Mouse (Mus musculus): ENCODE results near the gene Ly6g6d.

The Ly6g6d gene

DNA sequence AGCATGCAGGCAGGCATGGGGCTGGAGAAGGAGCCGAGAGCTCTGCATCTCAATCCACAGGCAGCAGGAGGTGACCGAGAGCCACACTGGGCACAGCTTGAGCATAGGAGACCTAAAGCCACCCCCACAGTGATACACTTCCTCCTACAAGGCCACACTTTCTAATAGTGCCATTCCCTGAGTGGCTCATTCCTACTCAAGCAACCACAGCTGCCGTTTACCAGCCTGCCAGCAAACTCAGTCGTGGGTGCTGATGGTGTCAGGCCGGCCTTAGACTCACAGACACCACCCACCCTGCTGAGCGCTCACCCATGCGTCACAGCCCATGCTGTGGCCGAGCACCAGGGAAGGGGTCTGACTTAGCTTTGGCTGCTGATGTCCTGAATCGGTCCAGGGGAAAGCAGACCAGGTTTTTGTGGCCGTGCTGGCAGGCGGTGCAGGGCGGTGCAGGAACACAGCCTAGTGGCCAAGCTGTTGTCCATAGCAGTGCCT, 19.3 kb upstream of the Ly6g6d start:
- peak; percentile 60 for DNase-seq

DNA sequence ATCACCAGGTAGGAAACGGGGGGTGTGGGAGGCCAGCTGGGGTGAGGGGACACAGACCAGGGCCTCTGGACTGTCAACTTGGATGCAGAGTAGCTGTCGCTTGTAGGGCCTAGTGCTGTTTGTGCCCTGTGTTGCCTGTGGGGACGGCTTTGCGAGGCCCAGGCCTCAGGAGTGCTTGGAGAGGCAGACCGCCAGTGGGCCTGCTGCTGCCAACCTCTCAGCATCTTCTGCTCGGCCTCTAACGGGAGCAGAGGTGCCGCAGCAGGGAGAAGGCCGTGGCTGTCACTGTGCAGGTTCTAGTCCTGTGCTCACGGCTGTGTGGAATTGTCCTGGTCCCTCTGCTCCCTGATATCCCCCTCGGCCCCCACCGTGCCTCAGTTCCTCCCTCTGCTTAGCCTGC, 18.7 kb upstream of the Ly6g6d start:
- no peak for DNase-seq

DNA sequence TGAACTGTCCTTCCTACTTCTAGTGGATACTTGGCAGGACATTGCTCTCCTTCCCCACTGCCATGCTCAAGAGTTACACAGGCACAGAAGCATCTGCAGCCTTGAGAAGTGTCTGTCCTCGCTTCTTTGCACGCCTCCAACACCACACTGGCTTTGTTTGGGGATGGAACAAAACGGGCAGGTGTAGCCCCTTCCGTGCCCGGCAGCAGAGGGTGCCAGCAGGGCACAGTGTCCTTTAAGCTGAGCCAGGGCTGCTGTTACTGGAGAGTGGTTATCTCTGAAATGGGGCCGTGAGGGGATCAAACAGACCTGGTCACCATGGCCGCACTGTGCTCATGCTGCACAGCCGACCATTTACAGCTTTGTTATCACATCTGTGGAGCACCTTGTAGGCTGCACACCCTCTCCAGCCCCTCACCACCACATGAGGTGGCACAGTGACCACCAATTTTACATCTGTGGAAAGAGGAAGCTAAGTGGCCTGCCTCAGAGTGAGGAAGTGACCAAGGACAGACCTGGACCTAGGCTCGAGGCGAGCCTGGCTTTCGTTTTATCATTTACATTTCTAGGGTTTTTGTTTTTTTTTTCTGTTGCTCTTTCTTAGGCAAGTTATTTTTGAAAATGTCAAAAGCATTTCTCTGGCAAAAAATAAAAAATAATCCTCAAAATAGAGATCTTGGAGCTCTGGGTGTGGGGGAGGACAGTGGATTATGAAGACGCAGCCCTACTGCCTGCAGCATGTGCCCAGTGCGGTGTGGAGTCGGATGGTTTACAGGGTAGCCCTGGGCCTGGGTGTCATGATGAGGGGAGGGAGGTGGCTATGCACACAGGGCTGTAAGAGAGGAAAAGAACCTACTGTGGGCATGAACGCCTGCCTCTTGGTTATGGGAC, 16.9 kb upstream of the Ly6g6d start:
- DNase-seq, result no peak

DNA sequence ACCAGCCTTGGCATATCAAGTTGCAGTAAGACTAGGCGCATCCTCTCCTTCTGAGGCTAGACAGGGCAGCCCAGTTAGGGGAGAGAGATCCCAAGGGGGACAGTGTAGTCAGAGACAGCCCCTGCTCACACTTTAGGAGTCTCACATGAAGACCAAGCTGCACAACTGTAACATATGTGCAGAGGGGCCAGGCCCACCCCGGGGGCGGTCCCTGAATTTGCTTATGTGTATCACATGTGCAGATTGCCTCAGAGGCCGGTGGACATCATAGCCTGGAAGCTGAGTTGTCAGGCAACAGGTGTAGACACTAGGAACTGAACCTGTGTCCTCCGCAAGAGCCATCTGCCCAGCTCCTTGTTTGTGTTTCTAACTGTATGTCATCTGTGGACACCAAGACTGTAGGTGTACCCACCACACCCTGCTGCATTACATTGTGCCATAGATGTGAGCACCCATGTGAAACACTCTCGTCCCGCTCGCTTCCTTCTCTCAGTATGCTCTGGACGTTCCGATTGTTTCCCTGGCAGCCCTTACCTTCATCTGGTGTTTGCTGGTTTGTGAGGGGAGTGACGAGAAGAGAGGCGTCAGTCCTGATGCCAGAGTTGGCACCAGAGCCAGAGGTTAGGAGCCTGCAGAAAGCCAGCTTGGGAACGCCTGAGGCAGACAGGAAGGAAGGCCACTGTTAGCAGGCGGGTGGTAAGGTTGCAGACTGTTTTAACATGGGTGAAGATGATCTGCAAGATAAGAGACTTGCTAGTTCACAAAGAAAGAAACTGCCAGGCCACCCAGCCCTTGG, 14.7 kb upstream of the Ly6g6d start:
- no peak for DNase-seq

DNA sequence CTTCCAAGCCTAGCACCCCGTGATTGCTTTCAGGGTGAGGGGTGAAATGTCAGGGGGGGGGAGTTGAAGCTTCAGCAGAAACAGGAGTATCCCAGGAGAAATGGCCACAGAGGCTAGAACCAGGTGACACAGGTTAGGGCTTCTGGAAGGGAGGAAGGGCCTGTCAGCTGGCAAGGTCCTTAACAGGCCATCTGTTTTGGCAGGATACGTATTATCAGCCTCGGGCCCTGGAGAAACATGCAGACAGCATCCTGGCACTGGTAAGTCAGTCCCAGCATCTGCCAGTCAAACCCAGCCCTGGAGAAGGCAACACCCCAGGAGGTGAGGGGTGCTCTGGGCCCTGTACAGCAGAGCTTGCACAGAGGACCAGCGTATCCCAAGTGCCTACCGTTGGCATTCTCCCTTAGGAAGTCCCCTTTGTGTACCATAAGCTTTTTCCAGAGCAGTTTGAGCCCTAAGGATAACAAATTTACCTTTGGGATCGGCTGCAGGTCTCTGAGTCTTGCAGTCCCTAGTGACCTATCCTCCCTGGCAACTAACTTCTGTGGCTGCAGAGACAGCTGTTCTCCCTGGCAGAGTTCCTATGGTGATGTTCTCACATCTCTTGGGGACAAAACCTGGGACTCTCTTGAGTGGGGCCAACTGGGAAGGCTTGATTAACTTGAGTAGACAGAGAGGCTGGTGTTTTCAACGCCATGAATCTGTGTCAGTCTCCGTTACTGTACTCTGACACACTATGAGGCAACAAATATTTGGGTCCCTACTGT, 12.5 kb upstream of the Ly6g6d start:
- no peak for DNase-seq

DNA sequence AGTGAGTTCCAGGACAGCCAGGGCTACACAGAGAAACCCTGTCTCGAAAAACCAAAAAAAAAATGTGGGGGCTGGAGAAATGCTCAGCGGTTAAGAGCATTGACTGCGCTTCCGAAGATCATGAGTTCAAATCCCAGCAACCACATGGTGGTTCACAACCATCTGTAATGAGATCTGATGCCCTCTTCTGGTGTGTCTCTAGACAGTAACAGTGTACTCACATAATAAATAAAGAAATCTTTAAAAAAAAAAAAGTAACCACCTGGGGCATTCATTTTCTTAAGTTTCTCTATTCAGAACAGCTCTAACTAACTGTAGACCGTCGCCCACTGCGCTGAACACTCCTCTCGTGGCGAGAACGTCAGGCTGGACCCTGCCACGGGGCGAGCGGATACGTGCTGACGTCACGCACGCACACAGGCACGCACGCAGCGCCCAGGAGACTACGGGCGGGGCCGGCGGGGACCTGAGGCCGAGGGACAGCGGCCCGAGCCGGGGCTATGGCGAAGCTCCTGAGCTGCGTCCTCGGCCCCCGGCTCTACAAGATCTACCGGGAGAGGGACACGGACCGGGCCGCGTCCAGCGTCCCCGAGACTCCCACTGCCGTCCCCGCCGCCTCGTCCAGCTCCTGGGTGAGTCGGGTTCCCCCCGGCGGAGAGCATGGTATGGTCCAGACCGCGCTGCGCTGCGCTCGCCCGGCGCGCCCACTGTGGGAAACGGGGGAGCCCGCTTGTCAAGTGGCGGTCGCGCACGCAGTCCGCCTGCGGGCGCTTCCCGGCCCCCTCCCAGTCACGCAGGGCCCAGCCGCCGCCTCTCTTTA, 11.2 kb upstream of the Ly6g6d start, which contains the start of gene Abhd16a:
Gene Abhd16a (plus strand): TSS at position 439 of the 820 bp plus-strand sequence.
- DNase-seq, result peak; percentile 97

DNA sequence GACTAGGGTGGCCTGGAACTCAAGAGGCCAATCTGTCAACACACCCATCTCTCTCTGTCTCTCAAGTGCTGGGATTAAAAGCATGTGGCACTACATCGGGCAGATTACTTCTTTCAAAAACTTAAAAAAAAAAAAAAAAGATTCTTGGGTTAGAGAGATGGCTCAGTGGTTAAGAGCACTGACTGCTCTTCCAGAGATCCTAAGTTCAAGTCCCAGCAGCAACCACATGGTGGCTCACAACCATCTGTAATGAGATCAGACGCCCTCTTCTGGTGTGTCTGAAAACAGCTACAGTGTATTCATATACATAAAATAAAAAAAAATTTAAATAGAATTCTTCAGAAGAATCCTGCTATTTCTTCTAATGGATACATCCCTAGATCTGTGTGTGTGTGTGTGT, 10.3 kb upstream of the Ly6g6d start:
- no peak for DNase-seq

DNA sequence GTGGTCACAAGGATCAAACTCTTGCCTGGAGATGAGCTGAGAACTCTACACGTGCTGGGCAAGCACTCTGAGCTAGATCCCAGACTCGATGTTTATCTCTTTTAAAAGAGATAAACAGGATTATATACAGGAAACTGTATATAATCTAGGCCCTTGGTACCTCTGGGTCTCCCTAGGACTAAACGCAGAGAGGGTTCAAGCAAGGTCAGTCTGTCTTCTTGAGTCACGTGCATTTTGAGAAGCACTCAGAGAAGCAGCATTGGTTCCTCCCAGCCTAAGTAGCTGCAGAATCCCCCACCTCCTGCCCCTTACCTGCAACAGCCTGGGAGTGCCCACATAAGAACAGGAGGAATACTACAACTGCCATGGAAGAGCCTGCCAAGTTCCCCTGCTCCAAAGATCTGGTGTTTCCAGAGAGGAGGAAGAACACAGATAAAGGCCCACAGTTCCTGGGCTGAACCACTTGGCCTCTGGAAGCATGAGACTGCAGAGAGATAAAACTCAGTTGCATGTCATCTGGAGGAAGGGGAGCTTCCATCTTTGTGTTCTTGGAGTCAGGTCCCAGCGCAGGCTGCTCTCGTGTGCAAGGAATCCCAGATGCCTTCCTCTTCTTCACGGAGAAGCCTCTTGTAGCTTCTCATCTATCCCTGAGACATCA, 7.5 kb upstream of the Ly6g6d start, which contains the start of gene Ly6g6f:
Gene Ly6g6f (minus strand): TSS at position 403 of the 658 bp plus-strand sequence.
- DNase-seq, result no peak

DNA sequence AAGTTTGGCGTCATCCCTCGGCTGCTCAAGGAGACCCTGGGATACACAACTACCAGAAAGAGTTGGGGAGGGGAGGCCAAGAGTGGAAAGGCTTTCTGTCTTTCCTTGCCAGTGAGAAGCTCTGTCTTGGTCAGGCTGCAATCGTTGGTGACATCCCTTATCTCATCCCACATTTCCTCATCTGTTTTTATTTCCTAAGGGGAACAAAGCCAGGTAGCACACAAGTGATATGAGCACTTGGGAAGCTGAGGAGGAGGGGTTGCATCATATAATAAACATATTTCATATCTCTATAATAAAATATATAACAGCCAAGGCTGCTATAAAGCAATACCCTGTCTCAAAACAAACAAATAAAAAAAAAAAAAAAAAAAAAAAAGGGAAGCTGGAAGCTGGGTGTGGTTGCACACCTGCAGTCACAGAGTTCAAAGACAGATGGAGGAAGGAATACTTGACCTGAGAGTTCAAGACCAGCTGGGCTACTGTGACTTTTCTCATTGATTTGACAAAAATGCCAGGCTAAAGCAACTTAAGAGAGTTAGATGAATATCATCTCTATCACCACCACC, 6.1 kb upstream of the Ly6g6d start:
- no peak for DNase-seq

DNA sequence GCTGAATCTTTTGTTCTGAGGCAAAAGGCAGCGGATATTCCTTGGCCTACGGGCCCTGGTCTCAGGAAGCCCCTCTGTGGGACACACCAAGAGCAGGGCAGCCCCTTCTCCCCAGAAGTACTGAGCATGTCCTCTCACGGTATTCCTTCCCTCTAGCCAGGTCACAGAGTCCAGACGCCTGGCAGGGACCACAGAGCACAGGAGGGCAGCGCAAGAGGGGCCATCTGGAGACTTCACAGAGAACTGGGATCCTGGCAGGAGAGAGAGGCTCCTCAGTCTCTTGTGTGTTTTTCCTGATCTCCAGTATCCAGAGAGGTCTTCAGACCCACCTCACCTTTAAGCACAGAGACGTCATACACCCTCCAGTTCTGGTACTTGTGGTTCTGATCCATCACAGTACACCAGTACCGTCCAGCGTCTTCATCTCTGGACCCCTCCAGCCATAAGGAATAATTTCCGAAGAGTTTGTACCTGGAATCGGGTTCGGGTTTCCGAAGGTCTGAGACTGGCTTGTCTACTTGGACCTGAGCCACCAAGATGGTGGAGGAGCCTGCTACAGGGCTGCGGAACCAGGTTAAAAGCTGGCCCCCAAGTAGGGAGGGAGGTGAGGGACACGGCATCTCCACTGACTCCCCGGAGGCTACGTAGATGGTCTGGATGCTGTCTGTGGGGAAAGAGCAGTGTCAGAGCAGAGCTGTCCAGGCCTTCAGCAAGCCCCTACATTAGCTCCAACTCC, 5.1 kb upstream of the Ly6g6d start:
- DNase-seq, result no peak

DNA sequence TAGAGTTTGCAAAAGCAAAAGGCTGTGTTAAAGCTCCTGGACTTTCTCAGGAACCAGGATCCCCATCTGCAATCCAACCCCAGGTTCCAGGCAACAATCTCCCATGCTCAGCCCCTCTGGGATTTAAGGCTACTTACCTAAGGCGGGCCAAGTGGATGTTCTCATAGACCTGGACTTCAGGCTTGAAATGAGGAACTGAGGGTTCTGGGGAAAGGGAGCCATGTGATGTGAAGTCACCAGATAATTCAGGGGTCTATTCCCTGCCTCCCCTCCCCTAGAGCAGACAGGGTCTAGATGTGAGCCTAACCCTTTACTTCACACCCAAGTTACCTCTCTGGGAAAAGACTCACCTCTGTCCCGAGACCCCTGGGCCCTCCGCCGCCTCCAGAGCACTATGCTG, 2.8 kb upstream of the Ly6g6d start:
- no peak for DNase-seq

DNA sequence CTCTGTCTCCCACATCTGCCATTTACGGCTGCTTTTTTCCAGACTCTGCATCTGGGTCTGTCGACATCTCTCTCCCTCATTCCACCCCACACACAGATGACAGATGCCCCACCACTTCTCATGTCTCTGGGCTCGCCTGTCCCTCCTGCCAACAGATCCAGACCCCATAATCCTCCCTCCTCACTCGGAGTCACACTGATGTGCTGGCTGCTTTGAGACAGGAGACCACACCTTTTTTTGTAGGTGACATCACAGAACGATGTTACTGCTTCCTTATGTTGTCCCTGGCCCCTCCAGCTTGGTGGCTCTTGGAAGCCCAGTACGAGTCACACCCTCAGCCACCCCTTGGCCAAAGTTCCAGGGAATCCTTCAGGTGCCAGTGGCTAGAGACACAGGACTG, 2.4 kb upstream of the Ly6g6d start:
- DNase-seq, result no peak

DNA sequence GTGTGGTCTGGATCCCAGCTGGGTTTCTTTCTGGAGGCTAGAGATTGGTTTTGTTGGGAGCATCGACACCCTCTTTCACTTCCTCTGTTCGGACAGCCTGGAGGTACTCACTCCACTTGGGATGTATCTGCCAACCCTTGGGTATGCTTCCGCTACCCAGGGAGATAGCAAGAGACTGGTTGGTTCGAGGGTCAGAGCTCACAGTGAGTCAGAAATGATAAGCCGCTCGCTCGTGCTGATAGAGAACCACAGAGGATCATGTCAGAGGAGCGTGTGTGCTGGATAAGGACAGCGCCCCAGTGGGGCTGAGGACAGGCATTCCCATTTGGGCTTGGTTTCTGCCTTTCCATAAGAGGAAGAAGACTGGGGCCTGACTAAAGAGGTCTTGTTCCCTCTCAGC, 1.9 kb upstream of the Ly6g6d start:
- DNase-seq, result no peak

DNA sequence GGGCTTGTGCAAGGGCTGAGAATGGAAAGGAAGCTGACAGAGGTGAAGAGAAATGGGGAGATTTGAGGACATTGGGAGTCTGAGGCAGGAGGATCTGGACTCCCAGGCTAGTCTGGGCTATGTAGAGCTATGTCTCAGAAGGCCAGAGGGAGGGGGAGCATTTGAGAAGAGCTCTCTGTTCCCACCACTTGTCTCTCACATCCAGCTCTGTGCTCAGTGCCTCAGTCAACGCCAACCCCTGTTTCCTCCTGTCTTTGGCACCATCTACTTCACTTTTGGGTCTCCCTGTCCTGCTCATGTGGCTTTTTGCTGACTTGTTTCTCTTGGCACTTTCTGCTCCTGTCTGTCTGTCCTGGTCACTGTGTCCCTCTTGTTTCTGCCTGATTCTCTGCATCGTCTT, 580 bp downstream of the Ly6g6d start:
- no peak for DNase-seq

DNA sequence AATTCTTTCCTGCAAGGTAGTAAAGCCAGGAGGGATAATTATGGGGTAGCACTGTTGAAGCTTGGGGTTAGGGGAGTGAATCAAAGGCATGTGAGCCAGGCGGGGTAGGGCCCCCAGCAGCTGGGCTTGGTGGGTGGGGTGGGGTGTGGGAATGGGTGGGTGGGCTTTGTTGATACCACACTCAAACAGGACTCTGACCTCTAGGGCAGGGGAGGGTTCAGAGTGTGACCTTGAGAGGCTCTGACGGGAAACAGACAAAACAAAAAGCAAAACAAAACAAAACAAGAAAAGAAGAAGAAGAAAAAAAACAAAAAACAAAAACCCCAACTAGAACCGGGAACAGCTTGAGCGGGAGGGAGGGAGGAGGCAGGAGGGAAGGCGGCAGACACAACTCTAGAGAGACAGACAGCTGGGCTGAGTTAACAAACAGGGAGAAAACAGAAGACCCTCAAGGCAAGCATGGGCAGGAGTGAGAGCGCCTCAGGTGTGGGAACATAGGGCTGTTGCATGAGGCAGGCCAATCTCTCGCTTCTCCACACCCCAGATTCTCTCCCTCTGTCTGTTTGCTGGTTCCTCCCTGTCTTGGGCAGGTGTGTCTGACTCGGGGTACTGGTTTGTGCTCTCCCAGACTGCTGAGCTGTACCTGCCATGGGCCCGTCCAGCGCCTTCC, 1.2 kb downstream of the Ly6g6d start, which contains the start of gene Ly6g6e:
Gene Ly6g6e (plus strand): TSS at position 396 of the 670 bp plus-strand sequence.
- no peak for DNase-seq

DNA sequence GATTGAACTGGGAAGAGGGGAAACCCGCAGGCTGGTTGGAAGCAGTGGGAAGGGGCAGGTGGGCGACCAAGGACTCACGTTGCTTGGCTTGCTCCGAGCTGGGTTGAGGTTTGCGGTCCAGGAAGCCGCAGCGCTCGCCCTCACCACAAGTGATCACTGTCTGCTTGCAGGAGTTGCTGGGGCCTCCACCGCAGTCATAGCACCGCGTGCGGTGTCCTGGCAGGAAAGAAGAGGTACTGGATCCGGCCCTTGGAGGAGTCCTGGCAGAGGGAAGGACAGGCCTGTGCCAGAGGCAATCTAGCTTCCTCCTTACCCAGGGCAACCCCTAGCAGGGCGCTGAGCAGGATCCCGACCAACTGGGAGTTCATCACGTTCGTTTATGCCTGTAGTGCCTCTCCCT, 3.8 kb downstream of the Ly6g6d start:
- no peak for DNase-seq

DNA sequence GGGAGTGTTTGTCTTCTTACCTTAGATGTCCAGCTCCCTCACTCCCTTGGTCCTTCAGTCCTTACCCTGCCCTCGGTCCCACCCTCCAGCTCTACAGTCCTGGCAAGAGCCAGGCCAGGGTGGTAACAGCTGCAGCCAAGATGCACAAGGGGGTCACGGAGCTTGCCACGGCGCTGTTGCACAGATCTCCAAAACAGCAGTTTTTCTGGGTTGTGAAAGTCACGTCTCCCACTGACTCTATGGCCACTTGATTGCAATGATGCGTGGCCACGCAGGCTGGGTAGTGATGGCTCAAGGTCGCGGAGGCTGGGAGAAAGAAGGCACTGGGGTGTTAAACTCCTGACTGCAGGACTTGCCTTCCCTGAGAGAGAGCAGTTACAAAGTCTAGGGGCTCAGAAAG, 6.4 kb downstream of the Ly6g6d start:
- no peak for DNase-seq

DNA sequence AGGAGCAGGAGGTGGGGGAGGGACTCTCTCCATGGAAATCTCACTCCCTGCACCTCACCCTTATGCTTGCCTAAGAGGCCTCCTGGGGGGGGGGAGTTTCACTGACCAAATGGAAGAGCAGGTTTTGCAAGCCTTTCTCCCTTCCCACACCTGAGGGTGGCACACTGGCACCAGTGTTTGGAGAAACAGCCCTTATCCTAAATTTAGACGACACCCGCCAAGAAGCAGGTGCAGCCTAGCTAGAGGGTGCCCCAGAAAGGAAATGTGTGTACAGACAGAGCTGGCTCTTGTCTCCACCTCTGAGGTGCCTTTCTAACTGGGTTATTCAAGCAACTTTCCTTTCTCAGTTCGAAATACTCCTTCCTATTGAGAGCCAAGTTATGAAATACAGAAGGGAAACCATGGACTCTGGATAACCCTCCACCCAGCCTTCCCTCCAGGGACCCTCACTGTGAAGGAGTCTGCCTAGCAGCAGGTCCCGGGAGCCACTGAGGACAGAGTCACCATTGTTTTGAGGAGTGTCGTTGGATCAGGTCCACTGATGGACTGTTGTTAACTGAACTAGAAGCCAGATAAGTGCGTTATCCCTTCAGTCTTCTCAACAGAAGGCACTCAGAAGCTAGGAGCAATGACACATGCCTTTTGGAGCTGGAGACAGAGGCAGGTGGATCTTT, 7.2 kb downstream of the Ly6g6d start:
- no peak for DNase-seq
